10 mouse cellular contexts compared by ENCODE assay signal in the genomic region with DNA sequence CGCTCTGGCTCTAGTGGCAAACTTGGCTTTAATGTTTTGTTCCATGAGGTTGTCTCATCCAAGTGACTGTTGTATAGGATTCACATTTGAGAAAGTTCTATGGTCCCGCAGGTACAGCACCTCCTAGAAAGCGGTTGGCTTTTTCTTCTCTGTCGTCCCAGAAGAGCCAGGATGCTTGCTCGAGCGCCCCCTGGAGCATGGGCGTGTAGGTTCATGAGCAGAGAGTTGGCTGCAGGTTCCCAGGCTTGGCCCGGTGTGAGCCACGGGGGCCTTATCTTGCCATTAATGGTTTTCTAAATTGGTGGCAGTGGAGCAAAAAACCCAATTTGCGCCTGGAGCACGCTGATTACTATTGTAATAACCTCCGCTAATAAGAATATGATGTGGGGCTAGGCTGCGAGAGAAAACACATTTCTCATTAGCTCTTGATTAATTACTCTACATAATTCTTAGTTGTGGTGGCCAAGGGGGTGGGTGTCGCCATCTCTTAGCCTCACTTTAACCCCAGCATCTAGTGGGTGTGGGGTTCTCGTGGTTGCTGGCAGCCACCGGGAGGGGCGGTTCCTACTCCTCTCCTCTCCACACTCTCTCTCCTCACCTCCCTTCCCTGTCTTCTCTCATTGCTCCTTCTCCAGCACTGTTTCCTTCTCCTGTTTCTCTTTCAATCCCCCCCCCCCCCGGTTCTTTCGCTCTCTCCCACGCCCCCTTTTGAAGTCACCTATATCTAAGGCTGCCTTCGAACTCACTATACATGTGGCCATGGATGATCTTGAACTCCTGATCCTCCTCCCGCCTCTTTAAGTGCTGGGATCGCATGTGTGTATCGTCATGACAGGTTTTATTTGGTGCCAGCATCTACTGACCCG. TPM values are rescaled to one million over a fixed set of nuclear protein-coding genes. Genes with fewer than 3 reads are reported as not detected.
DNase-seq lines count a peak whose midpoint lies in the region; ATAC-seq and TF ChIP-seq lines count a peak whose summit lies in the region.
"Had no signal": no experiment of that assay in that cellular context is flagged by ENCODE, and none has a peak within 500 bp of the region (broad histone marks: within the 10 kb centered on the region; RNA-seq: fewer than 3 reads in every experiment).

No protein-coding gene starts in this region.

- H3K4me2 ChIP-seq in forebrain, embryonic 11.5 days (ENCODE audit: low read depth, low read length, severe bottlenecking) = peak overlapping the region; percentile 38
- H3K4me2 ChIP-seq in limb, embryonic 15.5 days = peak overlapping the region; percentile 44
- peak overlapping the region; percentile 70 for H3K4me2 ChIP-seq in stomach, embryonic 16.5 days (ENCODE audit: low read depth, low read length)

- 0 out of 2 replicates have a peak, but pooled peaks have one; percentile 7 for TF ChIP-seq CTCF in G1E (IDR thresholded peaks at IDR 0.05; ENCODE audit: low read depth, low read length)

- H3K36me3 ChIP-seq in heart, embryonic 10.5 days = no peaks in the 10 kb centered on the region
- H3K36me3 ChIP-seq in G1E (replicated peaks) = no peaks in the 10 kb centered on the region
- no peaks in the 10 kb centered on the region; the same call in 1 of the 2 replicates for H3K36me3 ChIP-seq in forebrain, embryonic 11.5 days (ENCODE audit: control insufficient read depth, insufficient read depth, low read length)
- no peaks in the 10 kb centered on the region for H3K36me3 ChIP-seq in limb, embryonic 15.5 days
- no peaks in the 10 kb centered on the region for H3K36me3 ChIP-seq in stomach, embryonic 16.5 days (ENCODE audit: control insufficient read depth, insufficient read depth, low read length)

- peak overlapping the region; percentile 54 for H3K9ac ChIP-seq in forebrain, embryonic 11.5 days (ENCODE audit: low read length)
- H3K9ac ChIP-seq in limb, embryonic 15.5 days = no peak overlapping the region
- H3K9ac ChIP-seq in stomach, embryonic 16.5 days (ENCODE audit: low read length) = peak overlapping the region; percentile 65

- H3K4me3 ChIP-seq in heart, embryonic 10.5 days = peak overlapping the region; percentile 53
- no peak overlapping the region for H3K4me3 ChIP-seq in G1E (ENCODE audit: low read depth, low read length)
- H3K4me3 ChIP-seq in forebrain, embryonic 11.5 days (ENCODE audit: low read depth, low read length) = no peak overlapping the region
- no peak overlapping the region for H3K4me3 ChIP-seq in limb, embryonic 15.5 days
- peak overlapping the region; percentile 43 for H3K4me3 ChIP-seq in stomach, embryonic 16.5 days (replicated peaks; ENCODE audit: low read length)

- H3K27me3 ChIP-seq in heart, embryonic 10.5 days (ENCODE audit: insufficient read depth, poor library complexity, severe bottlenecking) = peaks cover 21% of the 10 kb centered on the region
- H3K27me3 ChIP-seq in G1E (ENCODE audit: insufficient read depth, low read length) = peaks cover 12% of the 10 kb centered on the region; the same call in 1 of the 2 replicates
- 0 out of 2 replicates have a peak, but pooled peaks cover 3% of the 10 kb centered on the region for H3K27me3 ChIP-seq in forebrain, embryonic 11.5 days (ENCODE audit: control insufficient read depth, insufficient read depth, low read length)
- peaks cover 7% of the 10 kb centered on the region; the same call in 1 of the 2 replicates for H3K27me3 ChIP-seq in limb, embryonic 15.5 days
- H3K27me3 ChIP-seq in stomach, embryonic 16.5 days (ENCODE audit: control insufficient read depth, insufficient read depth, low read length) = no peaks in the 10 kb centered on the region

- intact Hi-C loops in heart, postnatal 10 days (cut with DNase I) = no loop called here

- peaks cover 22% of the 10 kb centered on the region for H3K4me1 ChIP-seq in heart, embryonic 10.5 days
- no peaks in the 10 kb centered on the region for H3K4me1 ChIP-seq in G1E (ENCODE audit: insufficient read depth, low read depth, low read length)
- peaks cover 9% of the 10 kb centered on the region; the same call in 1 of the 2 replicates for H3K4me1 ChIP-seq in forebrain, embryonic 11.5 days (replicated peaks; ENCODE audit: control insufficient read depth, insufficient read depth, low read length)
- peaks cover 15% of the 10 kb centered on the region for H3K4me1 ChIP-seq in limb, embryonic 15.5 days
- peaks cover 11% of the 10 kb centered on the region; the same call in 1 of the 2 replicates for H3K4me1 ChIP-seq in stomach, embryonic 16.5 days (ENCODE audit: control insufficient read depth, insufficient read depth, low read length)

- WGBS in heart, embryonic 10.5 days = 63% methylated on average over 25 of the region's 25 CpGs
- 53% methylated on average over 25 of the region's 25 CpGs for WGBS in forebrain, embryonic 11.5 days
- WGBS in limb, embryonic 15.5 days = 62% methylated on average over 25 of the region's 25 CpGs
- WGBS in stomach, embryonic 16.5 days = 67% methylated on average over 25 of the region's 25 CpGs

- ATAC-seq in G1E (ENCODE audit: extremely low read depth, insufficient number of reproducible peaks, low FRiP score, poor library complexity, severe bottlenecking) = no peak
- ATAC-seq in forebrain, embryonic 11.5 days (replicated peaks; ENCODE audit: low FRiP score) = no peak; the same call in 1 of the 2 replicates
- ATAC-seq in limb, embryonic 15.5 days (ENCODE audit: insufficient number of reproducible peaks, low FRiP score, low TSS enrichment, low read depth) = no peak
- no peak for ATAC-seq in stomach, embryonic 16.5 days (ENCODE audit: insufficient read depth, low FRiP score)
- ATAC-seq: Patski had no signal

- peak overlapping the region; percentile 86 for H3K27ac ChIP-seq in heart, embryonic 10.5 days
- peak overlapping the region; percentile 85 for H3K27ac ChIP-seq in forebrain, embryonic 11.5 days (ENCODE audit: low read depth, low read length)
- H3K27ac ChIP-seq in limb, embryonic 15.5 days = no peak overlapping the region
- H3K27ac ChIP-seq in stomach, embryonic 16.5 days (ENCODE audit: low read length) = no peak overlapping the region

- no peaks in the 10 kb centered on the region for H3K9me3 ChIP-seq in heart, embryonic 10.5 days
- H3K9me3 ChIP-seq in G1E (replicated peaks) = no peaks in the 10 kb centered on the region
- H3K9me3 ChIP-seq in forebrain, embryonic 11.5 days (ENCODE audit: control insufficient read depth, low read length) = no peaks in the 10 kb centered on the region
- no peaks in the 10 kb centered on the region for H3K9me3 ChIP-seq in limb, embryonic 15.5 days
- H3K9me3 ChIP-seq in stomach, embryonic 16.5 days (replicated peaks; ENCODE audit: control insufficient read depth, low read length) = no peaks in the 10 kb centered on the region

- peak; percentile 71 for DNase-seq in heart, embryonic 10.5 days (ENCODE audit: low spot score)
- DNase-seq in heart, postnatal 10 days = no peak
- no peak for DNase-seq in G1E (ENCODE audit: low spot score)
- DNase-seq in forebrain, embryonic 11.5 days (ENCODE audit: low spot score) = peak; percentile 80
- DNase-seq in ovary, postnatal 14 days (ENCODE audit: low spot score) = no peak
- no peak for DNase-seq in frontal cortex, postnatal 25 days (ENCODE audit: low spot score in 2 of 2)

RNA-seq across cellular contexts. Expression of gene 4931429L15Rik, which starts 8.2 kb away (rescaled TPM):
- not detected in 2 replicates for polyA plus RNA-seq in heart, embryonic 10.5 days (2016; fragmentation: Nextera tagmentation; extraction: Ambion mirVana)
- total RNA-seq in heart, postnatal 10 days (2021) = not detected
- total RNA-seq in G1E (2014; fragmentation: Nextera tagmentation) = not detected in 2 replicates
- not detected in 2 replicates for total RNA-seq in G1E (2017)
- not detected in 2 replicates for polyA plus RNA-seq in G1E (2012)
- not detected in 2 replicates for polyA plus RNA-seq in forebrain, embryonic 11.5 days (2014; fragmentation: Nextera tagmentation; extraction: Ambion mirVana)
- not detected in 2 replicates for polyA plus RNA-seq in limb, embryonic 15.5 days (2015; fragmentation: Nextera tagmentation; extraction: Ambion mirVana)
- polyA plus RNA-seq in stomach, embryonic 16.5 days (2015; fragmentation: Nextera tagmentation; extraction: Ambion mirVana) = not detected in 2 replicates
- polyA plus RNA-seq: large intestine, adult 2 months; Patski had no signal

RNA-seq across cellular contexts. Expression of gene Bud13, which starts 45.1 kb away (rescaled TPM):
- polyA plus RNA-seq in heart, embryonic 10.5 days (2016; fragmentation: Nextera tagmentation; extraction: Ambion mirVana) = 16.8 and 22.8 TPM in 2 replicates
- 10 to 100 TPM in 1 of 2 experiments, 1 to 10 TPM in 1; 8.0 to 11.6 TPM for total RNA-seq in heart, postnatal 10 days (2021)
- total RNA-seq in G1E (2014; fragmentation: Nextera tagmentation) (22.6 and 27.6 TPM in 2 replicates), G1E (2017) (18.2 and 19.8 TPM in 2 replicates)
- 20.1 and 23.4 TPM in 2 replicates for polyA plus RNA-seq in G1E (2012)
- 28.5 and 29.9 TPM in 2 replicates for polyA plus RNA-seq in forebrain, embryonic 11.5 days (2014; fragmentation: Nextera tagmentation; extraction: Ambion mirVana)
- 19.9 and 23.5 TPM in 2 replicates for polyA plus RNA-seq in limb, embryonic 15.5 days (2015; fragmentation: Nextera tagmentation; extraction: Ambion mirVana)
- polyA plus RNA-seq in stomach, embryonic 16.5 days (2015; fragmentation: Nextera tagmentation; extraction: Ambion mirVana) = 18.2 and 18.7 TPM in 2 replicates

RNA-seq across cellular contexts. Expression of gene Zpr1, which starts 55.1 kb away (rescaled TPM):
- polyA plus RNA-seq in heart, embryonic 10.5 days (2016; fragmentation: Nextera tagmentation; extraction: Ambion mirVana) = 47.6 and 62.5 TPM in 2 replicates
- 10 to 100 TPM; 22.1 to 22.8 TPM for total RNA-seq in heart, postnatal 10 days (2021)
- 52.0 and 83.0 TPM in 2 replicates for total RNA-seq in G1E (2014; fragmentation: Nextera tagmentation)
- 43.0 and 45.1 TPM in 2 replicates for total RNA-seq in G1E (2017)
- 35.7 and 54.3 TPM in 2 replicates for polyA plus RNA-seq in G1E (2012)
- polyA plus RNA-seq in forebrain, embryonic 11.5 days (2014; fragmentation: Nextera tagmentation; extraction: Ambion mirVana) = 58.6 and 61.4 TPM in 2 replicates
- 56.6 and 60.0 TPM in 2 replicates for polyA plus RNA-seq in limb, embryonic 15.5 days (2015; fragmentation: Nextera tagmentation; extraction: Ambion mirVana)
- polyA plus RNA-seq in stomach, embryonic 16.5 days (2015; fragmentation: Nextera tagmentation; extraction: Ambion mirVana) = 48.5 and 51.8 TPM in 2 replicates

RNA-seq across cellular contexts. Expression of gene Apoa5, which starts 59.5 kb away (rescaled TPM):
- polyA plus RNA-seq in heart, embryonic 10.5 days (2016; fragmentation: Nextera tagmentation; extraction: Ambion mirVana) = 0.23 TPM in 1 of 2 replicates, not detected in the other
- total RNA-seq in heart, postnatal 10 days (2021) = not detected
- total RNA-seq in G1E (2014; fragmentation: Nextera tagmentation) (not detected in 2 replicates), G1E (2017) (0.16 TPM in 1 of 2 replicates, not detected in the other)
- not detected in 2 replicates for polyA plus RNA-seq in G1E (2012)
- polyA plus RNA-seq in forebrain, embryonic 11.5 days (2014; fragmentation: Nextera tagmentation; extraction: Ambion mirVana) = not detected in 2 replicates
- not detected in 2 replicates for polyA plus RNA-seq in limb, embryonic 15.5 days (2015; fragmentation: Nextera tagmentation; extraction: Ambion mirVana)
- 0.49 TPM in 1 of 2 replicates, not detected in the other for polyA plus RNA-seq in stomach, embryonic 16.5 days (2015; fragmentation: Nextera tagmentation; extraction: Ambion mirVana)
- polyA plus RNA-seq: Patski had no signal

Comparison
In these comparisons a context has a peak if more than half of its experiments do, and no peak if none do; other contexts are left out.
1. DNase-seq: peak in heart, embryonic 10.5 days (single experiment) and forebrain, embryonic 11.5 days (single experiment); none in heart, postnatal 10 days (0 of 2), G1E (single experiment), ovary, postnatal 14 days (single experiment) and frontal cortex, postnatal 25 days (0 of 2).
2. H3K27ac ChIP-seq: peak in heart, embryonic 10.5 days (single experiment) and forebrain, embryonic 11.5 days (single experiment); none in limb, embryonic 15.5 days (single experiment) and stomach, embryonic 16.5 days (single experiment).
3. H3K4me3 ChIP-seq: peak in heart, embryonic 10.5 days (single experiment) and stomach, embryonic 16.5 days (single experiment); none in G1E (single experiment), forebrain, embryonic 11.5 days (single experiment) and limb, embryonic 15.5 days (single experiment).
4. Peak in every context shown above with its lines, with median percentiles within 50 percentile points of each other: H3K4me2 ChIP-seq.